Mouse (Mus musculus) granulocyte monocyte progenitor cell, adult 5-6 weeks (primary cell): ENCODE data around the gene Sppl2b. TPM values are rescaled to one million over a fixed set of nuclear protein-coding genes. Genes with fewer than 3 reads are reported as not detected.

ENCODE experiments used
- ATAC-seq: replicated peaks from 2 replicates; pipeline ENCODE4 v1.8.0; 2016; ENCODE audit warnings: mild to moderate bottlenecking, moderate TSS enrichment, inconsistent platforms; ENCODE audit not compliant: poor library complexity, severe bottlenecking
- total RNA-seq, 2 experiments: library from RNA; stranded (forward) in 1 of 2; stranded (reverse) in 1 of 2; fragments of 200-712, 200-1000 nt in 1 of 2; fragments of >200 nt in 1 of 2; fragmentation: Nextera tagmentation in 1 of 2; gene quantifications; 2 replicates each; pipeline ENCODE4 v1.2.3; 2014 to 2017

The Sppl2b gene
- total RNA-seq, 2 experiments from 2014 or later: 12.2 to 15.2 TPM

DNA sequence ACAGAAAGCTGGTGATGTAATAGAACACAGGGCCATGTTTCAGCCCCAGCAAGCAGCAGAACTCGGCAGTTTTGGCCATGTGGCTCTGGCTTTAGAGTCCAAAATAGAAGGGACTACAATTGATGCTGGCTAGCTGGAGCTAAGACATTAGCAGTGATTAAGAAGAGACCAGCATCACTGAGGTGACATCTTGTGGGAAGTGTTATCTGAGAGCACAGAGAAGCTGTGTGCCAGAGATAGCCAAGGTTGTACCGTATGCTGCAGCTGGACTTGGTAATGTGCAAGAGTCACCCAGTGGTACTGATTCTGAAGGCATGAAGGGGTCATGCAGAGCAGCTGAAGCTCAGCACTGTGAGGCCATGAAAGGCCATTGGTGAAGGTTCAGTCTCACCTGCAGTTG, 60.2 kb downstream of the Sppl2b start:
- ATAC-seq: no peak

DNA sequence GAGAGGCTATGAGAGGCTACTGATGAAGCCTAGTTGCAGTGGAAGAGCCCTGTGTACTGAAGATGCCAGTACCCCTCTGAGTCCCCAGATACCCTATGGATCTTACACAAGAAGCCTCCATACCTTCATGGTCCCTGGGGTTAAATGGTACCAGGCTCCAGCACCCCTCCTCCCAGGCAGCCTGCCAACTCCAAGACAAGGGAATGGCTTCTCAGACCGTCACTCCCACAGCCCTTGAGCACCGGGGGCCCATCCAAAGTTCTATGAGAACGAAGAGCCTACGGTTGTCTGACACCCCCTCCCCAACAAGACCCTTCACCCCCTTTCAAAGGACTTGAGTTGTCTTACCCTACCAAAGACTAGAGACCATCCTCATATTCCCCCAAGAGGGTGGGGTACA, 60.7 kb downstream of the Sppl2b start:
- no peak for ATAC-seq

GRCm38 (mm10) chr10:80917336-80917778, 62.3 kb downstream of the Sppl2b start:
- no peak for ATAC-seq

DNA sequence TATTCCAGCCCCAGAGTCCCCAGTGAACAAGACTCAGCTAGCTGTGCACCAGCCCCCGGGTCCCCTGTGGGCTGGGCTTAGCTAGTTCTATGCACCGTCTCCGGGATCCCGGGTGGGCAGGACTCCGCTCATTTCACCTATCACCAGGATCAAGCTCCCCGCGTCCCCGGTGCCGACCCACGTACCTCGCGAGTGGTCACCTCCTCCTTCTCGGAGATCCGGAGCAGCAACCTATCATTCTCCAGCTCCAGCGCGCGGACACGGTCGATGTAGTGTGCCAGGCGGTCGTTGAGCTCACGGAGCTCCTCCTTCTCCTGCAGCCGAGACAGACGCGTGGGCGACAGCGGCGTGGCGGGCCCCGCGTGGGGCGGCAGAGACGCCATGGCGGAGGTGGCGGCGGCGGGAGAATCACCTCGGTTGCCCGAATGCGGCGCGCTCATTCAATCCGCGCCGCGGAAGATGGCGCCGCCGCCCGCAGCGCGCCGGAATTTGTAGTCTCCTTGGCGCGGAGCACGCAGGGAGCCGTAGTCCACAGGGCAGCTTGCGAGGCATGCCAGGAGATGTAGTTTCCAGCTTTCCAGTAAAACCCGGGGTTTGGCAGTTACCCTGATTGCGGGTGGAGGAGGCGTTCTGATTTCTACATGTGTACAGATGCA, 62.8 kb downstream of the Sppl2b start, which contains the start of gene Lmnb2:
Gene Lmnb2, minus strand, starts transcription at position 467 of the 656 bp plus-strand sequence.
- peak; percentile 21 for ATAC-seq

Other genes starting within 250 kb of the Sppl2b start
- 3.1 TPM in 1 of 2 replicates, not detected in the other for gene Gm49322, start 249.3 kb upstream of the Sppl2b start, total RNA-seq (2014; fragmentation: Nextera tagmentation)
- gene Gm49322, start 249.3 kb upstream of the Sppl2b start, total RNA-seq (2017): 0.39 TPM in 1 of 2 replicates, not detected in the other
- gene Csnk1g2, start 232.4 kb upstream of the Sppl2b start, total RNA-seq (2014; fragmentation: Nextera tagmentation): 47.7 and 65.2 TPM in 2 replicates
- gene Csnk1g2, start 232.4 kb upstream of the Sppl2b start, total RNA-seq (2017): 112 and 127 TPM in 2 replicates
- gene Btbd2, start 198.2 kb upstream of the Sppl2b start, total RNA-seq (2014; fragmentation: Nextera tagmentation): 26.1 and 34.6 TPM in 2 replicates
- gene Btbd2, start 198.2 kb upstream of the Sppl2b start, total RNA-seq (2017): 13.3 and 34.8 TPM in 2 replicates
- gene Mknk2, start 177.2 kb upstream of the Sppl2b start, total RNA-seq (2014; fragmentation: Nextera tagmentation): 49.2 and 63.3 TPM in 2 replicates
- 37.7 and 58.0 TPM in 2 replicates for gene Mknk2, start 177.2 kb upstream of the Sppl2b start, total RNA-seq (2017)
- 34.1 and 37.2 TPM in 2 replicates for gene Mob3a, start 153.3 kb upstream of the Sppl2b start, total RNA-seq (2014; fragmentation: Nextera tagmentation)
- 34.2 and 59.8 TPM in 2 replicates for gene Mob3a, start 153.3 kb upstream of the Sppl2b start, total RNA-seq (2017)
- gene Izumo4, start 153.1 kb upstream of the Sppl2b start, total RNA-seq (2014; fragmentation: Nextera tagmentation): 9.0 and 17.3 TPM in 2 replicates
- gene Izumo4, start 153.1 kb upstream of the Sppl2b start, total RNA-seq (2017): 7.1 and 7.8 TPM in 2 replicates
- 43.2 and 47.8 TPM in 2 replicates for gene Ap3d1, start 113.0 kb upstream of the Sppl2b start, total RNA-seq (2014; fragmentation: Nextera tagmentation)
- gene Ap3d1, start 113.0 kb upstream of the Sppl2b start, total RNA-seq (2017): 34.5 and 42.2 TPM in 2 replicates
- 41.6 and 52.6 TPM in 2 replicates for gene Dot1l, start 100.1 kb upstream of the Sppl2b start, total RNA-seq (2014; fragmentation: Nextera tagmentation)
- 9.7 and 13.4 TPM in 2 replicates for gene Dot1l, start 100.1 kb upstream of the Sppl2b start, total RNA-seq (2017)
- 88.0 and 106 TPM in 2 replicates for gene Sf3a2, start 57.1 kb upstream of the Sppl2b start, total RNA-seq (2014; fragmentation: Nextera tagmentation)
- gene Sf3a2, start 57.1 kb upstream of the Sppl2b start, total RNA-seq (2017): 13.8 and 18.3 TPM in 2 replicates
- gene Plekhj1, start 56.6 kb upstream of the Sppl2b start, total RNA-seq (2014; fragmentation: Nextera tagmentation): 99.1 and 108 TPM in 2 replicates
- 33.0 and 33.7 TPM in 2 replicates for gene Plekhj1, start 56.6 kb upstream of the Sppl2b start, total RNA-seq (2017)
- not detected in 2 replicates for gene Amh, start 50.0 kb upstream of the Sppl2b start, total RNA-seq (2014; fragmentation: Nextera tagmentation)
- gene Amh, start 50.0 kb upstream of the Sppl2b start, total RNA-seq (2017): 0.15 TPM in 1 of 2 replicates, not detected in the other
- gene Jsrp1, start 41.8 kb upstream of the Sppl2b start, total RNA-seq (2014; fragmentation: Nextera tagmentation): not detected in 2 replicates
- gene Jsrp1, start 41.8 kb upstream of the Sppl2b start, total RNA-seq (2017): not detected in 2 replicates
- 1,332 and 1,363 TPM in 2 replicates for gene Oaz1, start 28.6 kb upstream of the Sppl2b start, total RNA-seq (2014; fragmentation: Nextera tagmentation)
- gene Oaz1, start 28.6 kb upstream of the Sppl2b start, total RNA-seq (2017): 324 and 374 TPM in 2 replicates
- gene Lingo3, start 11.2 kb upstream of the Sppl2b start, total RNA-seq (2014; fragmentation: Nextera tagmentation): 0.21 TPM in 1 of 2 replicates, not detected in the other
- 0.15 TPM in 1 of 2 replicates, not detected in the other for gene Lingo3, start 11.2 kb upstream of the Sppl2b start, total RNA-seq (2017)
- gene Lsm7, start 66 bp upstream of the Sppl2b start, total RNA-seq (2014; fragmentation: Nextera tagmentation): 207 and 210 TPM in 2 replicates
- gene Lsm7, start 66 bp upstream of the Sppl2b start, total RNA-seq (2017): 378 and 439 TPM in 2 replicates
- gene Tmprss9, start 16.6 kb downstream of the Sppl2b start, total RNA-seq (2014; fragmentation: Nextera tagmentation): not detected in 2 replicates
- not detected in 2 replicates for gene Tmprss9, start 16.6 kb downstream of the Sppl2b start, total RNA-seq (2017)
- gene Timm13, start 45.7 kb downstream of the Sppl2b start, total RNA-seq (2014; fragmentation: Nextera tagmentation): 145 and 158 TPM in 2 replicates
- 38.2 and 50.4 TPM in 2 replicates for gene Timm13, start 45.7 kb downstream of the Sppl2b start, total RNA-seq (2017)
- gene Lmnb2, start 63.0 kb downstream of the Sppl2b start, total RNA-seq (2014; fragmentation: Nextera tagmentation): 24.9 and 35.1 TPM in 2 replicates
- 56.2 and 62.8 TPM in 2 replicates for gene Lmnb2, start 63.0 kb downstream of the Sppl2b start, total RNA-seq (2017)
- 20.1 and 21.5 TPM in 2 replicates for gene Gadd45b, start 74.8 kb downstream of the Sppl2b start, total RNA-seq (2014; fragmentation: Nextera tagmentation)
- gene Gadd45b, start 74.8 kb downstream of the Sppl2b start, total RNA-seq (2017): 25.6 and 27.6 TPM in 2 replicates
- 0.30 and 1.5 TPM in 2 replicates for gene Gng7, start 159.7 kb downstream of the Sppl2b start, total RNA-seq (2014; fragmentation: Nextera tagmentation)
- 0.09 and 0.46 TPM in 2 replicates for gene Gng7, start 159.7 kb downstream of the Sppl2b start, total RNA-seq (2017)
- gene Diras1, start 170.4 kb downstream of the Sppl2b start, total RNA-seq (2014; fragmentation: Nextera tagmentation): not detected in 2 replicates
- gene Diras1, start 170.4 kb downstream of the Sppl2b start, total RNA-seq (2017): not detected in 2 replicates
- gene Slc39a3, start 182.2 kb downstream of the Sppl2b start, total RNA-seq (2014; fragmentation: Nextera tagmentation): 3.1 and 5.9 TPM in 2 replicates
- 4.3 and 5.3 TPM in 2 replicates for gene Slc39a3, start 182.2 kb downstream of the Sppl2b start, total RNA-seq (2017)
- gene Sgta, start 204.9 kb downstream of the Sppl2b start, total RNA-seq (2014; fragmentation: Nextera tagmentation): 33.8 and 47.9 TPM in 2 replicates
- 37.5 and 41.7 TPM in 2 replicates for gene Sgta, start 204.9 kb downstream of the Sppl2b start, total RNA-seq (2017)
- 23.3 and 24.4 TPM in 2 replicates for gene Thop1, start 214.8 kb downstream of the Sppl2b start, total RNA-seq (2014; fragmentation: Nextera tagmentation)
- 24.7 and 26.3 TPM in 2 replicates for gene Thop1, start 214.8 kb downstream of the Sppl2b start, total RNA-seq (2017)
- gene Creb3l3, start 243.6 kb downstream of the Sppl2b start, total RNA-seq (2014; fragmentation: Nextera tagmentation): 0.43 TPM in 1 of 2 replicates, not detected in the other
- gene Creb3l3, start 243.6 kb downstream of the Sppl2b start, total RNA-seq (2017): 0.86 and 1.3 TPM in 2 replicates